Mouse (Mus musculus) myocyte (in vitro differentiated cells): ENCODE data around the gene Dusp12.

Source experiments
- CEBPB ChIP-seq: IDR thresholded peaks from 2 replicates; pipeline ENCODE4 v1.6.1; 2011; ENCODE audit warnings: mild to moderate bottlenecking, moderate library complexity; ENCODE audit not compliant: poor library complexity, insufficient read depth, severe bottlenecking
- E2F4 ChIP-seq: IDR thresholded peaks from one replicate; pipeline ENCODE4 v1.6.1; 2011; ENCODE audit warnings: mild to moderate bottlenecking, control low read depth, moderate library complexity; ENCODE audit not compliant: insufficient read depth
- MAX ChIP-seq: IDR thresholded peaks from one replicate; pipeline ENCODE4 v1.6.1; 2011; ENCODE audit warnings: low read depth, mild to moderate bottlenecking, control low read depth
- MYOD1 ChIP-seq, 3 experiments: IDR thresholded peaks; one replicate each; pipeline ENCODE4 v1.6.1; 2011; ENCODE audit warnings: control low read depth in 2 of 3, low read depth in 2 of 3, mild to moderate bottlenecking in 2 of 3, moderate library complexity in 1 of 3; ENCODE audit not compliant: insufficient read length in 2 of 3, control insufficient read depth in 1 of 3
- MYOG ChIP-seq, 3 experiments: IDR thresholded peaks; one replicate each; pipeline ENCODE4 v1.6.1; 2011; ENCODE audit warnings: control low read depth in 2 of 3, low read depth in 2 of 3, mild to moderate bottlenecking in 2 of 3; ENCODE audit not compliant: insufficient read length in 2 of 3, control insufficient read depth in 1 of 3, insufficient read depth in 1 of 3
- POLR2A ChIP-seq: IDR thresholded peaks from one replicate; pipeline ENCODE4 v1.6.1; 2011; ENCODE audit warnings: low read depth, mild to moderate bottlenecking, control low read depth, moderate library complexity; ENCODE audit not compliant: insufficient read length
- POLR2AphosphoS2 ChIP-seq: IDR thresholded peaks from one replicate; pipeline ENCODE4 v1.6.1; 2011; ENCODE audit warnings: low read depth, control low read depth; ENCODE audit not compliant: insufficient read length
- REST ChIP-seq: IDR thresholded peaks from one replicate; pipeline ENCODE4 v1.6.1; 2011; ENCODE audit warnings: mild to moderate bottlenecking, control low read depth, moderate library complexity; ENCODE audit not compliant: insufficient read depth, insufficient read length
- TCF12 ChIP-seq: IDR thresholded peaks from one replicate; pipeline ENCODE4 v1.6.1; 2011; ENCODE audit warnings: mild to moderate bottlenecking, control low read depth; ENCODE audit not compliant: poor library complexity, insufficient read depth, severe bottlenecking
- TCF3 ChIP-seq: IDR thresholded peaks from one replicate; pipeline ENCODE4 v1.6.1; 2011; ENCODE audit warnings: low read depth, control low read depth; ENCODE audit not compliant: insufficient read length
- USF1 ChIP-seq: IDR thresholded peaks from one replicate; pipeline ENCODE4 v1.6.1; 2011; ENCODE audit warnings: low read depth, mild to moderate bottlenecking, control low read depth, moderate library complexity

- TF ChIP-seq POLR2A (no peak), CEBPB (no peak), TCF12 (no peak), E2F4 (no peak), MYOG (IDR thresholded peaks at IDR 0.05; ENCODE audit: control insufficient read depth in 1 of 3, insufficient read depth in 1 of 3, insufficient read length in 2 of 3, low read depth in 2 of 3) (no peak), MAX (no peak), USF1 (no peak), REST (no peak), MYOD1 (IDR thresholded peaks at IDR 0.05; ENCODE audit: control insufficient read depth in 1 of 3, insufficient read length in 2 of 3, low read depth in 2 of 3) (no peak), POLR2AphosphoS2 (no peak), TCF3 (no peak)
These were observed 34.4 kb downstream of the Dusp12 start for GRCm38 (mm10) chr1:170850637-170851624.
